Mouse (Mus musculus): Measurements from ENCODE around the gene Tmem248.

DNA sequence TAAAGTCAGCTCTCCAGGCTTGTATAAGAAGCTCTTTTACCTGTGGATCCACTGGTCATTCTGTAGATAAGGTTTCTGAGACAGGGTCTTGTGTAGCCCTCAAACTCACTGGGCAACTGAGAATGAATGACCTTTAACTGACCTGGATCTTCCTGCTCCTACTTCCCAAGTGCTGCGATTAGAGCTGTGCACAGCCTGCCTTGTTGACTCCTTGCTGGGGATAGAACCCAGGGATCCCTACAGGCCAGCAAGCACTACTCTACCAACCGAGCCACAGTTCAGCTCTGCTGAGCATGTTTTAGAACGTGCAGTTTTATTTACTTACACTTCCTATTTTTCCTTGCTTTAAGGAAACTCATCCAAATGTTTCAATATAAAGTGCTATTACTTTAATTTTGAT lies 19.4 kb upstream of the Tmem248 start:
- TF ChIP-seq CTCF (conservative IDR thresholded peaks at IDR 0.05; ENCODE audit: insufficient read depth, insufficient read length, low read depth, low read length) = no peak
- no peak for TF ChIP-seq POLR2A (IDR thresholded peaks at IDR 0.05; ENCODE audit: low read depth, low read length)
